Mouse (Mus musculus) kidney, postnatal 0 days (tissue): Measurements from ENCODE around the gene Gm20388. TPM values are rescaled to one million over a fixed set of nuclear protein-coding genes. Genes with fewer than 3 reads are reported as not detected.

Source experiments
- ATAC-seq: fragments of 200-750 bp; cut with Nextera tagmentation; replicated peaks from 2 replicates; pipeline ENCODE4 v1.8.0; 2017; ENCODE audit warnings: low read depth, moderate number of reproducible peaks, moderate TSS enrichment, moderate library complexity; ENCODE audit not compliant: low FRiP score
- DNase-seq: peaks from one replicate; pipeline ENCODE4 v3.0.0-alpha.2; 2016; ENCODE audit warnings: low spot score
- H3K27ac ChIP-seq: fragments of 300-500 bp; sonication (generic); 2 replicates; pipeline ENCODE4 v1.5.1; 2014; ENCODE audit warnings: mild to moderate bottlenecking
- H3K27me3 ChIP-seq: fragments of 300-500 bp; sonication (generic); 2 replicates; pipeline ENCODE4 v1.6.1; 2014; ENCODE audit warnings: low read length, mixed read lengths; ENCODE audit not compliant: insufficient read depth
- H3K36me3 ChIP-seq: fragments of 300-500 bp; sonication (generic); 2 replicates; pipeline ENCODE4 v1.6.1; 2014; ENCODE audit warnings: low read length, mixed read lengths; ENCODE audit not compliant: insufficient read depth
- H3K4me1 ChIP-seq: fragments of 300-500 bp; sonication (generic); replicated peaks from 2 replicates; pipeline ENCODE4 v1.6.1; 2014; ENCODE audit warnings: antibody characterized with exemption, low read length, mixed read lengths; ENCODE audit not compliant: insufficient read depth
- H3K4me2 ChIP-seq: fragments of 300-500 bp; sonication (generic); 2 replicates; pipeline ENCODE4 v1.6.1; 2014; ENCODE audit warnings: mild to moderate bottlenecking, low read length, moderate library complexity, mixed read lengths
- H3K4me3 ChIP-seq: fragments of 300-500 bp; sonication (generic); replicated peaks from 2 replicates; pipeline ENCODE4 v1.5.1; 2014; ENCODE audit warnings: low read depth, low read length
- H3K9ac ChIP-seq: fragments of 300-500 bp; sonication (generic); 2 replicates; pipeline ENCODE4 v1.6.1; 2014; ENCODE audit warnings: low read depth, low read length
- H3K9me3 ChIP-seq: fragments of 300-500 bp; sonication (generic); replicated peaks from 2 replicates; pipeline ENCODE4 v1.6.1; 2016; ENCODE audit warnings: low read length, inconsistent platforms, mixed read lengths
- CTCF ChIP-seq: IDR thresholded peaks from 2 replicates; pipeline ENCODE4 v1.5.1; 2016; ENCODE audit warnings: antibody characterized with exemption, low read depth, mild to moderate bottlenecking, moderate library complexity
- WGBS: fragments of 180-500 bp; shearing (Covaris S2); extraction: QIAGEN DNeasy Blood & Tissue Kit; methylation state at CpG from one replicate; pipeline ENCODE4 v1.1.7; 2014; 5-methylcytosine and 5-hydroxymethylcytosine counted together
- polyA plus RNA-seq: library from polyadenylated mRNA; unstranded; fragments of >200 nt; fragmentation: Nextera tagmentation; extraction: Ambion mirVana; gene quantifications from 2 replicates; pipeline ENCODE4 v1.2.1, GENCODE M21; 2015

The Gm20388 gene
- polyA plus RNA-seq, 1 experiment from 2014 or later: not detected

GRCm38 (mm10) chr8:122281317-122282034 is 2370.8 kb downstream of the Gm20388 start:
- WGBS: under 1% methylated on average over 47 of the region's 47 CpGs

GRCm38 (mm10) chr8:122282035-122282358 is 2371.4 kb downstream of the Gm20388 start, which contains the start of gene Zfpm1:
Gene Zfpm1, plus strand, starts transcription at chr8:122282141.
- peak within 1 kb of the TSS; percentile 75 for H3K9ac ChIP-seq
- H3K27me3 ChIP-seq: no peaks in the 10 kb centered on the region
- peak within 1 kb of the TSS; percentile 84 for H3K4me3 ChIP-seq
- WGBS: 0% methylated on average over 25 of the region's 60 CpGs
- peak within 1 kb of the TSS; percentile 98 for H3K4me2 ChIP-seq
- no peaks in the 10 kb centered on the region for H3K36me3 ChIP-seq
- ATAC-seq (no peak), DNase-seq (no peak)
- no peak for TF ChIP-seq CTCF
- H3K27ac ChIP-seq: peak within 1 kb of the TSS; percentile 78
- H3K4me1 ChIP-seq: peaks cover 15% of the 10 kb centered on the region
- no peaks in the 10 kb centered on the region for H3K9me3 ChIP-seq

More at GRCm38 (mm10) chr8:122281317-122282034, 2370.8 kb downstream of the Gm20388 start:
- ATAC-seq (peak; percentile 91), DNase-seq (peak; percentile 100)
- peak overlapping the region; percentile 98 for H3K4me2 ChIP-seq
- H3K27me3 ChIP-seq: no peaks in the 10 kb centered on the region
- no peaks in the 10 kb centered on the region for H3K36me3 ChIP-seq
- peak overlapping the region; percentile 78 for H3K27ac ChIP-seq
- peak; percentile 13; the same call in 1 of the 2 replicates for TF ChIP-seq CTCF
- peak overlapping the region; percentile 84 for H3K4me3 ChIP-seq
- H3K4me1 ChIP-seq: peaks cover 15% of the 10 kb centered on the region
- peak overlapping the region; percentile 57 for H3K9ac ChIP-seq
- H3K9me3 ChIP-seq: no peaks in the 10 kb centered on the region

DNA sequence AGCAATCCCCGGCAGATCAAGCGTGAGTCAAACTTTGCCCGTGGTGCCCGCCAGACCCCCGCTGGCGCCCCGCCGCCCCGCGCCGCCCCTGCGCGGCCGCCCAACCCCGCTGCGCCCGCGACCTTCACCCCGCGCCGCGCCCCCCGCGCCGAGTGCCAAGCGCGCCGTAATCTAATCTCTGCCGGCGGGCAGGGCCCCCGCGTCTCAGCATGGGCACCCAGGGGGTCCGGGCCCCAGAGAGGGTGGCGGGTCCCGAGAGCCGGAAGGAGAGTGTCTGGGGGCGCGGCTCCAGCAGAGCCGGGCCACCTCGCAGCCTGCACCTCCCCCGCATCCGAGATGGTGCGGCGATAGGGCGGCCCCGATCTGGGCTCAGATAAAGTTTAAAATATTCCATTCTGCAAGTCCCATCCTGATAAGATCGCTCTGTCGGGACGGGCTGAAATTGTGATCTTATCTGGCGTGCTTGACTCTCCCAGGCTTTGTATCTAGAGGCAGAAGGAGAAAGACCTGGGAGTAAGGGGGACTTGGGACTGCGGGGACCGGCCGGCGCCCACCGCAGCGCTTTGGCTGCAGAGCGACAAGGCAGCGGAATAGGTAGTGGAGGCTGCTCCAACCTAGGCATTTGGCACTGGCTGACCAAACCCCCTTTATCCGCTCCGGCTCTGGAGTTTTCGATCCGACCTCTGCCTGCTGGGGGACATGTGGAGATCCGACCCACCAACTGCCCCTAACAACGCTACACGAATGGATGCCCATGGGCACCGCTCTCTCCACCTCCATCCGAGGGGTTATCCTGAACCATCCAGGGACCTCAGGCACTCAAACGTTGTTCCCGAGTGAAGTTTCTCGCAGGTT is 2372.1 kb downstream of the Gm20388 start:
- H3K4me1 ChIP-seq: peaks cover 15% of the 10 kb centered on the region
- TF ChIP-seq CTCF: no peak
- peak overlapping the region; percentile 43 for H3K27ac ChIP-seq
- H3K4me2 ChIP-seq: peak overlapping the region; percentile 98
- no peaks in the 10 kb centered on the region for H3K27me3 ChIP-seq
- under 1% methylated on average over 50 of the region's 70 CpGs for WGBS
- H3K36me3 ChIP-seq: no peaks in the 10 kb centered on the region
- H3K9me3 ChIP-seq: no peaks in the 10 kb centered on the region
- H3K4me3 ChIP-seq: peak overlapping the region; percentile 84
- DNase-seq (peak; percentile 59), ATAC-seq (no peak)
- peak overlapping the region; percentile 75 for H3K9ac ChIP-seq

DNA sequence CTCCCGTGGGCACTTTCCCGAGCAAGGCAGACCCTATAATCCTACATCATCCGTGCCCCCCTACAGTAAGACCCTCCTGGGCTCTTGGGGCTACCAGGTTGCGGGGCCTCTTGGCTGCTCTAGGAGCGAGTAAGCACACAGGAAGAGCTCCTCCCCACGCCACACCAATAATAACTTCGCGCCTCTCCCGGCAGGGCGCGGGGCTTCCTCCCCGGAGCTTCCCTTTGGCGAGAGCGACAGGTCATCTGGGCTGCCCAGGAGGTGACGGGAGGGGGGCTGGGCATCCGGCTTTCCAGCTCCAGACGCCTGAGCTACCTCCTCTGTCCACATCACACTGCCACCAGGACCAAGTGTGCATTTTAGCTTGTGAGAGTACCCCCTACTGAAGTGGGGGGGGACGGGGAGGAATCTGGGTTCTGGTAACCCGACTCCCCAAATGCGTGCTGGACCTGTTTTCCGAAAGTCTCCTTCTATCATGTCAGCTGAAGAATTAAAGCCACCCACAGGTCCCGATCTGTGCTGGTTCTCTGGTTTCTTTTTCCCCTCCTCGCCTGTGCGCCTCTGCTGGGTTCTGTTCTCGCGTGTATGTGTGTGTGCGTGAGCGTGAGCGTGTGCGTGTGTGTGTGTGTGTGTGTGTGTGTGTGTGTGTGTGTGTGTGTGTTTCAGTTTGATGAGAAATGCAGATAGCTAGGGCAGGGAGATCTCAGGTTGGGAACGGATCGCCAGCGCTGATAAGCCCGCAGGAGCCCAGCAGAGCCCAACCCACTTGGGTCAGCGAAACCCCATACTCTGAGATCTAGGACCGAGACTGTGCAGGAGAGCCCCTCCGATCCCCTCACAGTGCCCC is 2372.9 kb downstream of the Gm20388 start:
- H3K4me3 ChIP-seq: peak overlapping the region; percentile 84
- TF ChIP-seq CTCF: no peak; the same call in 1 of the 2 replicates
- ATAC-seq (no peak), DNase-seq (peak; percentile 72)
- H3K9ac ChIP-seq: peak overlapping the region; percentile 75
- no peaks in the 10 kb centered on the region for H3K27me3 ChIP-seq
- peak overlapping the region; percentile 43 for H3K27ac ChIP-seq
- peaks cover 15% of the 10 kb centered on the region for H3K4me1 ChIP-seq
- H3K9me3 ChIP-seq: no peaks in the 10 kb centered on the region
- peak overlapping the region; percentile 98 for H3K4me2 ChIP-seq
- under 1% methylated on average over 35 of the region's 37 CpGs for WGBS
- H3K36me3 ChIP-seq: no peaks in the 10 kb centered on the region

DNA sequence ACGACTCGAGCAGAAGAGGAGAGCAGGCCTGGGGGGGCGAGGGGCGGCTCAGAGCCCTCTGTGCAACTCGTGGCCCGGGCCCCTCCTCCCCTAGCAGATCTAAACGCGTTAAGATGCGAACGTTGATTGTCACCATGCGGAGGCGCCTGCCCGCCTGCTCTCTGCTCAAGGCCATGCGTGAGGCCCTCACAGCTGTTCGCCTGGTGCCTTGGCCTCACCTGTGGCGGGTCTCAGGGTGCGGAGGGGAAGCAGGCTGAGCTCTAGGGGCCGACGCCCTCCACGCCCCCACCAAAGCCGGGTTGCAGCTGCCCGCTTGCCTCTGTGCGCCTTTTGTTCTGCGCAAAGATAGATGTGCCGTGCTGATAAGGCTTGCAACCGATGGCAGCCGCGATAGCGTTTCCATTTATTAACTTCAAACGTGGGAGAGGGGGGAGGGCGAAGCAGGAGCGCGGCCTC is 2373.6 kb downstream of the Gm20388 start:
- H3K4me3 ChIP-seq: peak overlapping the region; percentile 84
- WGBS: 1% methylated on average over 33 of the region's 33 CpGs
- DNase-seq (peak; percentile 58), ATAC-seq (no peak)
- peak overlapping the region; percentile 98 for H3K4me2 ChIP-seq
- H3K9ac ChIP-seq: peak overlapping the region; percentile 75
- H3K36me3 ChIP-seq: no peaks in the 10 kb centered on the region
- no peaks in the 10 kb centered on the region for H3K9me3 ChIP-seq
- no peaks in the 10 kb centered on the region for H3K27me3 ChIP-seq
- H3K4me1 ChIP-seq: peaks cover 15% of the 10 kb centered on the region
- peak overlapping the region; percentile 43 for H3K27ac ChIP-seq
- TF ChIP-seq CTCF: peak; percentile 38; the same call in 1 of the 2 replicates
